Mouse (Mus musculus) G1E (cell line): ENCODE data around the gene Zfp697.
"Not testable (repeated sequence)": the region's sequence is repeated elsewhere in the genome, so short reads cannot be mapped to it uniquely, and the experiment has no call there.

Experiments
- CTCF ChIP-seq: IDR thresholded peaks from 2 replicates; pipeline ENCODE4 v1.5.1; 2012; ENCODE audit warnings: low read depth, low read length, inconsistent platforms, mixed read lengths
- GATA1 ChIP-seq: IDR thresholded peaks from 2 replicates; pipeline ENCODE4 v1.6.1; 2012; ENCODE audit warnings: borderline replicate concordance, low read length, inconsistent platforms, mixed read lengths
- GATA2 ChIP-seq: IDR thresholded peaks from 2 replicates; pipeline ENCODE4 v1.6.1; 2012; ENCODE audit warnings: low read depth, low read length, inconsistent platforms, borderline replicate concordance
- POLR2AphosphoS5 ChIP-seq: IDR thresholded peaks from 2 replicates; pipeline ENCODE4 v1.6.1; 2012; ENCODE audit warnings: low read depth, low read length, inconsistent platforms; ENCODE audit not compliant: insufficient replicate concordance

DNA sequence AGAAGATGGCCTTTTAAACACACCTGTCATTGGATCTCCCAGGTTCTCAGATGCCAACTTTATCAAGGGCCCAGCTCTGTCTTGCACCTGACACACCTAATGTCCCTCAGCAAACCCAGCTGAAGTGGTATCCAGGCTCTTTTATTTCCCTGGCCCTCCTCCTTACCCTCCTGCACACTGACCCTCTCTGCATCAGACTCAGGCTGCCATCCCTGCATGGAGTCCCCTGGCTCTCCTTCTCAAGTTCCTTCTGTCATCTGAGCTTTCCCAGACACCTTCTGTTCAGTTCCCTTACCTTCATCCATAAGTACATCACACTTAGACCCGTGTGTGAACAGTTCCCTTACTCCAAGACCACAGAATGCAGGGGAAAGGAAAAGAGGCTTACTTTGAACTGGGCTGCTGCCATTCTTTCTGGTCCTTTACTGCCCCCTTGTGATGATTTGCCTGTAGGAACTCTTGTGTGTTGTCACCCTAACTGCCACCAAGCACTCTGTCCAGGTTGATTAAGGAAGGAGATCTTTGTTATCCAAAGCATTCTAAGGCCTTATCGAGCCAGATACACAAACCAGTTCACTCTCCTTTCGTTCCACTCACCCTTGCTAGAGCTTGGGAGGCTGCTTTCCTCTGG is 61.0 kb downstream of the Zfp697 start:
- TF ChIP-seq CTCF, POLR2AphosphoS5, GATA2, GATA1: not testable (repeated sequence)
